Mouse (Mus musculus) activated CD4-positive, CD25-positive, alpha-beta regulatory T cell, adult 4 months (primary cell): ENCODE data around the gene Gm10271. TPM values are rescaled to one million over a fixed set of nuclear protein-coding genes. Genes with fewer than 3 reads are reported as not detected.

Experiments
- ATAC-seq: one replicate; pipeline ENCODE4 v1.8.0; 2017
- polyA plus RNA-seq, 2 experiments: library from polyadenylated mRNA; unstranded; fragments of 100-300 nt; shearing (Covaris generic); gene quantifications; one replicate each; pipeline ENCODE4 v1.2.1; 2017

The Gm10271 gene
- polyA plus RNA-seq, 2 experiments from 2014 or later = not detected

GRCm38 (mm10) chr10:116977858-116978257, 5.4 kb upstream of the Gm10271 start:
- ATAC-seq = no peak

GRCm38 (mm10) chr10:116977455-116977854, 5.0 kb upstream of the Gm10271 start:
- no peak for ATAC-seq

DNA sequence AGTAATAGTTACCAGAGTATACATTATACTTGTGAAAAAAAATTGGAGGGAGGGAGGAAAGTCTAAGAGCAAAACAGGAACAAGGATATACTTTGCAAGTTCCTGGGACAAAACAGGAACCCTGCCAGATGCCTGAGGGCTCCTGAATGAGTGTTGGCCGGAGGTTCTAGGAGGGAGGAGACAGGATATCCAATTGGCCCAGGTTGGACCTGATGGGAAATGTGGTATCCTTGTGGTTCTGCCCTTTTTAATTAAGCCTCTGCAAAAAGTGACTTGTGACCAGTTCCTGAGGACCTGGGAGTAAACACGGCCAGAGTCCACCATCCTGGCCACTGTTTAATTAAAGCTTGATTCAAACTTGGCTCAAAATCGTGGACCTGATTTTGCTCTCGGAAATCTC, 3.7 kb downstream of the Gm10271 start:
- ATAC-seq = no peak

DNA sequence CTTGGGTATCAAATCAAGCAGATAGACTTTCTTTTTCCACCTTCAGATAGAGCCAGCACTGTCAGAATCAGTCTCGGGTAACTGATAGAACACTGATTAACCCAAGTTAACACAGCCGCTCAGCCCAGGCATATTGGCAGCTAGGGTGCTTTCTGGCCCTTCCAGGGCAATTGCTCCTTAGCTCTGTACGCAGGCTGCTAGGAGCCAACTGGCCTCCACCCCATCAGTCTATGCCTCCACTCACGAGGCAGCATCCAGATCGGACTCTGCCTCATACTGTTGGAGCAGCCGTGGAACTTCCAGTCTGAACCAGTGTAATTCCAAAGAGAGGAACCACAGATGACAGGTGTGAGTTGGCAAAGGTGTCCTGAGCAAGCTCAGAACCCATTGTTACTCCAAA, 6.3 kb downstream of the Gm10271 start:
- no peak for ATAC-seq

- no peak for ATAC-seq
Measured at GRCm38 (mm10) chr10:116965297-116965696, 7.1 kb downstream of the Gm10271 start.

GRCm38 (mm10) chr10:116964571-116964970, 7.8 kb downstream of the Gm10271 start:
- ATAC-seq = no peak

- no peak for ATAC-seq
Measured at GRCm38 (mm10) chr10:116964084-116964483, 8.3 kb downstream of the Gm10271 start.

GRCm38 (mm10) chr10:116962803-116963202, 9.6 kb downstream of the Gm10271 start:
- no peak for ATAC-seq

- ATAC-seq = no peak
Measured at GRCm38 (mm10) chr10:116962152-116962551, 10.3 kb downstream of the Gm10271 start.

DNA sequence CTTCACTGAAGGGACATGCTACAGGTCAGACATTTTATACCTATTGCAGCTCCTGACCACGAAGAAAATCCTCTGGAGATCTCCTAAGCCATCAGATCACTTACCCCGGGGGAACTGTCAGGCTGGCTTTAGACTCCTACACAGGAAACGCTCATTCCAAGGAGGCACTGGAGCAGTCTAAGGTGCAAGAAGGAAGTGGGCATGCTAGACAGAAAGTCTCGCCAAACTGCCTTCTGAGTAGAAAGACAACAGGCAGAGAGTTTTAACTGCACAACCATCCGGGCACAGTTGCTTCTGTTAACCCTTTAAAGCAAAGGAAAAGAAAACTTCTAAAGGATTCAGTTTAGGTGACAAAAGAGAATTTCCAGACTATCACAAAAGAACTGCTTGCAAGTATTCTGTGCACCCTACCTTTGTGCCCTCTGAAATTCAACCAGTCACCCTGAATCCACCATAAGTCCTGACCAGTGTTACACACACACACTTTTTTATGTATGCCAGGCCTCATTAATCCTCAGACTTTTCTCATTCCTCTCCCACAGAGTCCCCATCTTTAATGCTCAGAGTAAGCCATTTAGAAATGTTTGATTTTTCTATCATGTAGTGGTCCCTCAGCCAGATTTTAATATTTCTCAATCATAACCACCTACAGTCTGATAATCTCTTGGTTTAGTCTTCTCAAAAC, 14.4 kb downstream of the Gm10271 start:
- no peak for ATAC-seq

GRCm38 (mm10) chr10:116956483-116957158, 15.8 kb downstream of the Gm10271 start:
- no peak for ATAC-seq

- no peak for ATAC-seq
Measured at GRCm38 (mm10) chr10:116955191-116955590, 17.2 kb downstream of the Gm10271 start.

DNA sequence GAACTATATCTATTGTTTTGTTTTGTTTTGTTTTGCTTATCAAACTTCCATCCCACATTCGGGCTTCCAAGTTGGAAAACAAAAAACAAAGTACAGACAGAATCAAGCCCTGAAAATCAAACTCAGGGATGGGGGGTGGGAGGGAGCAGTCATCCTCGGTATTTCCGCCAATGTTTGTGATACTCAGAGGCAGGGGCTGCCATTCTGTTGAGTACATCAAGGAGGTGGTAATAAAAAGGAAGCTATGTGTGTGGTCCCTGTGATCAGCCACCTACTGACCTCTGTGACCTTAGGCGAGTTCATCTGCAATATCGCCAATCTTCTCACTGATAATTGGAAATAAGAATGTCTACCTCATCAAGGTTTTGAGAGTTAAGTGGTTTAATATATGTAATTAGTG, 21.5 kb downstream of the Gm10271 start:
- no peak for ATAC-seq

GRCm38 (mm10) chr10:116950009-116950769, 22.2 kb downstream of the Gm10271 start, which contains the start of gene Rab3ip:
Rab3ip (minus strand) TSS chr10:116950769.
- ATAC-seq = peak; percentile 61

- ATAC-seq = peak; percentile 12
Measured at GRCm38 (mm10) chr10:116949111-116950008, 23.0 kb downstream of the Gm10271 start.

DNA sequence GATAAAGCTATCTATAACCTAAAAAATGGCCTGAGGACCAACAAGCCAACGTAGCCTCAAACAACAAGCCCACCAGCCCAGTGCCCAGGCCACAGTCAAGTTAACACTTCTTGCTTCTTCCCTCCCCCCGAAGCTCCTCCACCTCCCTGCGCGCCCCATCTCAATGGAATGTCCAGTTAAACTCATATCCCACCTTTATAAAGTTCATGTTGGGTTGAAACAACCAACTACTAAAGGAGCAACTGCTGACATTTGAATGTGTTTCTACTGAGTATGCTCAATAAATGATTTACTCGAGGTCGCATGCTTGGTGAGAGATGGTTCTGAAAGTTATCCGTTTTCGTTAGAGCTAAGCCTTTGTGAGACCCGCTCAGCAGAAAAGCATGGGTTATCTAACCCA, 24.0 kb downstream of the Gm10271 start:
- no peak for ATAC-seq

DNA sequence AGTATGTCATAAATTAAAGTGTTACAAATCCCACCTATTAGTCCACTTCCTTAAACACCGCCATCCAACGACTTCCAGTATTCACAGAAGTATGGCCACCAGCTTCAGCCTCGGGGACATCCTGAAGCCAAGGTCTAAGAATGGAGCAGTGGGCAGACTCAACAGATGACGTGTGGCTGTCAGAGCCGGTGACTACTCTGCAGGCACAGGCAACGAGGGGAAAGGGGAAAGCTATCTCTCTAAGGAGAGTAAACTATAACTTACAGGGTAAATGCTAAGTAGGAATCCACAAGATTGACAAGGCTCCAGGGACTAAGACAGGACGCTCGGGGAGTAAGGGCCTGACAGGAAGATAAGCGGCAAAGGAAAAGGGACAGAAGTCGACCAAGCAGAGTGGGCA, 27.5 kb downstream of the Gm10271 start:
- ATAC-seq = no peak

GRCm38 (mm10) chr10:116944144-116944543, 28.3 kb downstream of the Gm10271 start:
- peak; percentile 44 for ATAC-seq

GRCm38 (mm10) chr10:116943025-116943424, 29.4 kb downstream of the Gm10271 start:
- ATAC-seq = peak; percentile 16

DNA sequence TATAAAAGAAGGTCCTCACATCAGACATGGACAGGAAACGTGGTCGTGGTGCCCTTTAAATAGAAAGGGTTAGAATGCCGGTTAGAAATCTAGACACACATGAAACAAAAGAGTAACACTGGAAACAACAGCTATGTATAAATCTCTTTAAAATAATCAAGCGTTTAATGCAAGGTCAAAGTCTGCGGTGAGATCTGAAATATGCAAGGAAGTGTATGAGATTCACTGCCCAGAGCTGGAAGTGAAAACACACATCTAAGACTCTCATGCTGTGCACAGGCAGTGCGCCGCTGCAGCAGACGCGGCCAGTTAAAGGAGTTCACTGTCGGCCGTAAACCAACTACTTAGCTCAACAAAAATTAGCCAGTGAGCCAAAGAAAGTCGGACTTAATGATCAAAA, 37.4 kb downstream of the Gm10271 start:
- ATAC-seq = no peak

GRCm38 (mm10) chr10:116933794-116934193, 38.6 kb downstream of the Gm10271 start:
- ATAC-seq = no peak

DNA sequence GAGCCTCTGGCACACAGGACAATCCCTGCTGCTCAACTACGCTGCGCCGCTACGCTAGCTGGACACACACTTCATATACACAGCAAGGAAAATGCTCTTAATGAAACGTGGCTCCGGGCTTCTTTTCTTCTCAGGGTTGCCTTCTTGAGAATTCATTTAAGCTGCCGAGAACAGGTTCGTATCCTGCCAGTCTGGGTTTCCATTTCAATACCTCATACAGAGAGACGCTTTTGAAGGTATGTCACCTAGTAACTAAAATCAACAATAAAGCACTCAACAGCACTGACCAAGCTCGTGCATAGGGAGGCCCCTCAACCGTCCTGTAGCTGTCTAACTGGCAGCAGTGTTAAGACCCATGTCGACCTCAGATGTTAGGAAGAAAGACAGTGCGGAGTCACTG, 40.0 kb downstream of the Gm10271 start:
- no peak for ATAC-seq
